Mouse (Mus musculus): ENCODE measurements around the gene Grwd1. TPM values are rescaled to one million over a fixed set of nuclear protein-coding genes. Genes with fewer than 3 reads are reported as not detected.

Gene Grwd1
- polyA plus RNA-seq, 2 experiments: 12.8 to 23.0 TPM

- DNase-seq (ENCODE audit: low read depth in 3 of 3, low spot score in 3 of 3): no peak
- Histone ChIP-seq H3K9me3 (ENCODE audit: control insufficient read depth, low read length) (no peaks in the 10 kb centered on the region), H3K27me3 (ENCODE audit: control insufficient read depth, insufficient read depth, low read length) (peaks cover 6% of the 10 kb centered on the region; the same call in 1 of the 2 replicates), H3K4me2 (ENCODE audit: low read depth) (no peak overlapping the region), H3K4me1 (replicated peaks; ENCODE audit: control insufficient read depth in 2 of 2, insufficient read depth in 2 of 2, low read length in 1 of 2) (no peaks in the 10 kb centered on the region), H3K27ac (no peak overlapping the region), H3K36me3 (replicated peaks; ENCODE audit: control insufficient read depth, insufficient read depth, low read depth) (no peaks in the 10 kb centered on the region), H3K4me3 (ENCODE audit: insufficient read depth in 1 of 2, low read depth in 2 of 2, low read length in 2 of 2) (no peak overlapping the region), H3K9ac (replicated peaks) (no peak overlapping the region)
- WGBS (ENCODE audit: insufficient replicate concordance): 62% methylated on average over 10 of the region's 10 CpGs
- ATAC-seq (ENCODE audit: insufficient read depth): no peak
- TF ChIP-seq EP300 (IDR thresholded peaks at IDR 0.05; ENCODE audit: low read depth): no peak
- no peak for TF ChIP-seq CTCF (IDR thresholded peaks at IDR 0.05; ENCODE audit: low read depth)
These were observed 12.4 kb upstream of the Grwd1 start for GRCm38 (mm10) chr7:45842950-45843744.

GRCm38 (mm10) chr7:45833924-45834323 lies 3.2 kb upstream of the Grwd1 start:
- TF ChIP-seq EP300 (IDR thresholded peaks at IDR 0.05; ENCODE audit: low read depth) (no peak), CTCF (IDR thresholded peaks at IDR 0.05; ENCODE audit: low read depth) (no peak)
- no peaks in the 10 kb centered on the region for H3K9me3 ChIP-seq (ENCODE audit: control insufficient read depth, low read length)
- peaks cover 48% of the 10 kb centered on the region for H3K27me3 ChIP-seq (ENCODE audit: control insufficient read depth, insufficient read depth, low read length)
- ATAC-seq (ENCODE audit: insufficient read depth) (no peak), DNase-seq (ENCODE audit: low read depth in 3 of 3, low spot score in 3 of 3) (no peak)
- H3K4me2 ChIP-seq (ENCODE audit: low read depth): peak overlapping the region; percentile 37; the same call in 1 of the 2 replicates
- 8% methylated on average over 31 of the region's 31 CpGs for WGBS (ENCODE audit: insufficient replicate concordance)
- H3K4me1 ChIP-seq (replicated peaks; ENCODE audit: control insufficient read depth in 2 of 2, insufficient read depth in 2 of 2, low read length in 1 of 2): peaks cover 0 to 7% of the 10 kb centered on the region in 2 experiments; a peak in 3 of 4 replicates
- H3K4me3 ChIP-seq (ENCODE audit: insufficient read depth in 1 of 2, low read depth in 2 of 2, low read length in 2 of 2): peak overlapping the region in 1 of 2 experiments; percentile 34; a peak in 2 of 4 replicates
- H3K9ac ChIP-seq (replicated peaks): no peak overlapping the region
- H3K36me3 ChIP-seq (replicated peaks; ENCODE audit: control insufficient read depth, insufficient read depth, low read depth): peaks cover 2% of the 10 kb centered on the region; the same call in 1 of the 2 replicates
- no peak overlapping the region for H3K27ac ChIP-seq

GRCm38 (mm10) chr7:45833148-45833790 lies 2.5 kb upstream of the Grwd1 start:
- peaks cover 48% of the 10 kb centered on the region for H3K27me3 ChIP-seq (ENCODE audit: control insufficient read depth, insufficient read depth, low read length)
- ATAC-seq (ENCODE audit: insufficient read depth): no peak

GRCm38 (mm10) chr7:45832428-45832827 lies 1.7 kb upstream of the Grwd1 start:
- DNase-seq (ENCODE audit: low read depth in 3 of 3, low spot score in 3 of 3) (no peak), ATAC-seq (ENCODE audit: insufficient read depth) (no peak)
- no peak for TF ChIP-seq EP300 (IDR thresholded peaks at IDR 0.05; ENCODE audit: low read depth)
- Histone ChIP-seq H3K4me2 (ENCODE audit: low read depth) (no peak overlapping the region), H3K9me3 (ENCODE audit: control insufficient read depth, low read length) (no peaks in the 10 kb centered on the region), H3K4me3 (ENCODE audit: insufficient read depth in 1 of 2, low read depth in 2 of 2, low read length in 2 of 2) (no peak overlapping the region), H3K4me1 (replicated peaks; ENCODE audit: control insufficient read depth in 2 of 2, insufficient read depth in 2 of 2, low read length in 1 of 2) (peaks cover 0 to 7% of the 10 kb centered on the region in 2 experiments; a peak in 3 of 4 replicates), H3K27me3 (ENCODE audit: control insufficient read depth, insufficient read depth, low read length) (peaks cover 48% of the 10 kb centered on the region), H3K9ac (replicated peaks) (no peak overlapping the region), H3K36me3 (replicated peaks; ENCODE audit: control insufficient read depth, insufficient read depth, low read depth) (peaks cover 12% of the 10 kb centered on the region), H3K27ac (no peak overlapping the region)
- 10% methylated on average over 30 of the region's 30 CpGs for WGBS (ENCODE audit: insufficient replicate concordance)

More at GRCm38 (mm10) chr7:45833148-45833790, 2.5 kb upstream of the Grwd1 start:
- Histone ChIP-seq H3K4me2 (ENCODE audit: low read depth) (peak overlapping the region; percentile 37), H3K36me3 (replicated peaks; ENCODE audit: control insufficient read depth, insufficient read depth, low read depth) (peaks cover 3% of the 10 kb centered on the region), H3K4me3 (ENCODE audit: insufficient read depth in 1 of 2, low read depth in 2 of 2, low read length in 2 of 2) (peak overlapping the region in 1 of 2 experiments; percentile 34; a peak in 3 of 4 replicates), H3K4me1 (replicated peaks; ENCODE audit: control insufficient read depth in 2 of 2, insufficient read depth in 2 of 2, low read length in 1 of 2) (peaks cover 0 to 7% of the 10 kb centered on the region in 2 experiments; a peak in 3 of 4 replicates), H3K9ac (replicated peaks) (no peak overlapping the region), H3K9me3 (ENCODE audit: control insufficient read depth, low read length) (no peaks in the 10 kb centered on the region), H3K27ac (no peak overlapping the region)
- 2% methylated on average over 85 of the region's 86 CpGs for WGBS (ENCODE audit: insufficient replicate concordance)
- no peak for DNase-seq (ENCODE audit: low read depth in 3 of 3, low spot score in 3 of 3)
- TF ChIP-seq EP300 (IDR thresholded peaks at IDR 0.05; ENCODE audit: low read depth): no peak
- TF ChIP-seq CTCF (IDR thresholded peaks at IDR 0.05; ENCODE audit: low read depth): no peak

DNA sequence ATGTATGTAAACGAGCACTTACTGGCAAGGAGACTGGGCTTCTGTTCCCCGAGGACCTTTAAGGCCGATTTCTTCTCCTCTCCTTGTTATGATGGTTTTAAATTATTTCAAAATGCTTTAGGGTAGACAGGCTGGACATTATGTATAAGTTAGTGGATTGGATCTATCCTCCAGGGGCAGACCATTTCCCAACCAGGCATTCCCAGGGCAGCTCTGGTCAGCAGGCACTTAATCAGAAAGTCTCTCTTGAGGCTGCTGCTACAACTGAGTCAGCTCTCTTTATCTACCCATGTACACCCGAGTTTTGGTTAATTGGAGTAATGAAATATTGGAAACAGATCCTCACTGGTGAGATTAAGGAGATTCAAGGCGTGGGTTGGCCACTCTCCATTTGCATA lies 383 bp upstream of the Grwd1 start:
- Histone ChIP-seq H3K27ac (no peak overlapping the region), H3K36me3 (replicated peaks; ENCODE audit: control insufficient read depth, insufficient read depth, low read depth) (peaks cover 21% of the 10 kb centered on the region), H3K9me3 (ENCODE audit: control insufficient read depth, low read length) (no peaks in the 10 kb centered on the region), H3K4me1 (replicated peaks; ENCODE audit: control insufficient read depth in 2 of 2, insufficient read depth in 2 of 2, low read length in 1 of 2) (peaks cover 0 to 7% of the 10 kb centered on the region in 2 experiments; a peak in 3 of 4 replicates), H3K4me3 (ENCODE audit: insufficient read depth in 1 of 2, low read depth in 2 of 2, low read length in 2 of 2) (peak overlapping the region; percentile 72 to 77), H3K4me2 (ENCODE audit: low read depth) (peak overlapping the region; percentile 76), H3K9ac (replicated peaks) (peak overlapping the region; percentile 50; the same call in 1 of the 2 replicates), H3K27me3 (ENCODE audit: control insufficient read depth, insufficient read depth, low read length) (peaks cover 48% of the 10 kb centered on the region)
- ATAC-seq (ENCODE audit: insufficient read depth) (peak; percentile 7; the same call in 1 of the 2 replicates), DNase-seq (ENCODE audit: low read depth in 3 of 3, low spot score in 3 of 3) (no peak)
- no peak for TF ChIP-seq CTCF (IDR thresholded peaks at IDR 0.05; ENCODE audit: low read depth)
- no peak for TF ChIP-seq EP300 (IDR thresholded peaks at IDR 0.05; ENCODE audit: low read depth)
- WGBS (ENCODE audit: insufficient replicate concordance): 13% methylated on average over 5 of the region's 5 CpGs
